Mouse (Mus musculus): ENCODE measurements at regions not wholly inside any gene's neighbourhood (a gene's known extent, or its start where the extent isn't known, plus 50 kb on each side); places are given as distances from the start of the nearest gene placed in this dataset.

GRCm38 (mm10) chr13:28552974-28553750, 295.8 kb downstream of the Gm11361 start:
- Histone ChIP-seq H3K4me2 (no peak overlapping the region; the same call in 1 of the 2 replicates), H3K4me1 (peaks cover 33% of the 10 kb centered on the region), H3K9ac (replicated peaks) (no peak overlapping the region), H3K4me3 (replicated peaks) (no peak overlapping the region), H3K27me3 (replicated peaks) (no peaks in the 10 kb centered on the region), H3K36me3 (no peaks in the 10 kb centered on the region), H3K9me3 (replicated peaks) (no peaks in the 10 kb centered on the region), H3K27ac (replicated peaks) (peak overlapping the region; percentile 64)
- ATAC-seq (ENCODE audit: low FRiP score), result peak; percentile 59
- 19% methylated on average over 10 of the region's 10 CpGs for WGBS

- no peak overlapping the region for H3K4me3 ChIP-seq (replicated peaks)
- no peak overlapping the region for H3K4me2 ChIP-seq
- no peaks in the 10 kb centered on the region for H3K27me3 ChIP-seq (replicated peaks)
- WGBS, result 80% methylated on average over 6 of the region's 6 CpGs
- peaks cover 29% of the 10 kb centered on the region for H3K4me1 ChIP-seq
- ATAC-seq (ENCODE audit: low FRiP score), result no peak
- no peak overlapping the region for H3K9ac ChIP-seq (replicated peaks)
- no peaks in the 10 kb centered on the region for H3K9me3 ChIP-seq (replicated peaks)
- no peak overlapping the region for H3K27ac ChIP-seq (replicated peaks)
- no peaks in the 10 kb centered on the region for H3K36me3 ChIP-seq
Observed at GRCm38 (mm10) chr13:28551555-28551954, 294.2 kb downstream of the Gm11361 start.

- 0 out of 2 replicates have a peak, but pooled peaks have one; percentile 9 for ATAC-seq (ENCODE audit: low FRiP score)
- H3K36me3 ChIP-seq, result no peaks in the 10 kb centered on the region
- H3K4me3 ChIP-seq (replicated peaks), result no peak overlapping the region
- H3K9ac ChIP-seq (replicated peaks), result no peak overlapping the region
- H3K27ac ChIP-seq (replicated peaks), result 0 out of 2 replicates have a peak overlapping the region, but pooled peaks have one; percentile 11
- H3K9me3 ChIP-seq (replicated peaks), result no peaks in the 10 kb centered on the region
- WGBS, result 87% methylated on average over 1 of the region's 1 CpGs
- no peak overlapping the region for H3K4me2 ChIP-seq
- H3K27me3 ChIP-seq (replicated peaks), result no peaks in the 10 kb centered on the region
- H3K4me1 ChIP-seq, result peaks cover 21% of the 10 kb centered on the region
Observed at GRCm38 (mm10) chr13:28545797-28546196, 288.5 kb downstream of the Gm11361 start.

GRCm38 (mm10) chr13:28545337-28545736, 288.0 kb downstream of the Gm11361 start:
- peak; percentile 45; the same call in 1 of the 2 replicates for ATAC-seq (ENCODE audit: low FRiP score)
- Histone ChIP-seq H3K4me2 (no peak overlapping the region), H3K27ac (replicated peaks) (peak overlapping the region; percentile 11; the same call in 1 of the 2 replicates), H3K9ac (replicated peaks) (no peak overlapping the region), H3K9me3 (replicated peaks) (no peaks in the 10 kb centered on the region), H3K36me3 (no peaks in the 10 kb centered on the region), H3K4me3 (replicated peaks) (no peak overlapping the region), H3K4me1 (peaks cover 21% of the 10 kb centered on the region), H3K27me3 (replicated peaks) (no peaks in the 10 kb centered on the region)
- 35% methylated on average over 2 of the region's 2 CpGs for WGBS

GRCm38 (mm10) chr13:28544819-28545180, 287.5 kb downstream of the Gm11361 start:
- H3K4me3 ChIP-seq (replicated peaks), result no peak overlapping the region
- ATAC-seq (ENCODE audit: low FRiP score), result no peak
- H3K27me3 ChIP-seq (replicated peaks), result no peaks in the 10 kb centered on the region
- H3K9me3 ChIP-seq (replicated peaks), result no peaks in the 10 kb centered on the region
- H3K4me1 ChIP-seq, result peaks cover 21% of the 10 kb centered on the region
- peak overlapping the region; percentile 51 for H3K4me2 ChIP-seq
- WGBS, result 70% methylated on average over 2 of the region's 2 CpGs
- H3K36me3 ChIP-seq, result no peaks in the 10 kb centered on the region
- H3K27ac ChIP-seq (replicated peaks), result peak overlapping the region; percentile 81
- no peak overlapping the region for H3K9ac ChIP-seq (replicated peaks)

- Histone ChIP-seq H3K4me2 (peak overlapping the region; percentile 51), H3K27me3 (replicated peaks) (no peaks in the 10 kb centered on the region), H3K4me3 (replicated peaks) (peak overlapping the region; percentile 27), H3K4me1 (peaks cover 21% of the 10 kb centered on the region), H3K9ac (replicated peaks) (peak overlapping the region; percentile 42; the same call in 1 of the 2 replicates), H3K36me3 (no peaks in the 10 kb centered on the region), H3K9me3 (replicated peaks) (no peaks in the 10 kb centered on the region), H3K27ac (replicated peaks) (peak overlapping the region; percentile 81)
- 11% methylated on average over 17 of the region's 17 CpGs for WGBS
- peak; percentile 84 for ATAC-seq (ENCODE audit: low FRiP score)
Observed at GRCm38 (mm10) chr13:28544003-28544818, 286.9 kb downstream of the Gm11361 start.

GRCm38 (mm10) chr13:28541607-28542006, 284.3 kb downstream of the Gm11361 start:
- no peak for ATAC-seq (ENCODE audit: low FRiP score)
- Histone ChIP-seq H3K4me2 (no peak overlapping the region), H3K4me3 (replicated peaks) (no peak overlapping the region), H3K36me3 (peaks cover 2% of the 10 kb centered on the region; the same call in 1 of the 2 replicates), H3K4me1 (peaks cover 21% of the 10 kb centered on the region), H3K27ac (replicated peaks) (no peak overlapping the region), H3K9me3 (replicated peaks) (no peaks in the 10 kb centered on the region; the same call in 1 of the 2 replicates), H3K27me3 (replicated peaks) (no peaks in the 10 kb centered on the region), H3K9ac (replicated peaks) (no peak overlapping the region)
- 93% methylated on average over 3 of the region's 3 CpGs for WGBS

- Histone ChIP-seq H3K4me2 (no peak overlapping the region), H3K9me3 (replicated peaks) (no peaks in the 10 kb centered on the region), H3K27ac (replicated peaks) (no peak overlapping the region), H3K4me1 (peaks cover 15% of the 10 kb centered on the region), H3K36me3 (peaks cover 2% of the 10 kb centered on the region; the same call in 1 of the 2 replicates), H3K4me3 (replicated peaks) (no peak overlapping the region), H3K9ac (replicated peaks) (no peak overlapping the region), H3K27me3 (replicated peaks) (no peaks in the 10 kb centered on the region)
- WGBS, result 100% methylated on average over 1 of the region's 1 CpGs
- ATAC-seq (ENCODE audit: low FRiP score), result no peak
Observed at GRCm38 (mm10) chr13:28533080-28533479, 275.8 kb downstream of the Gm11361 start.

- peak overlapping the region; percentile 58; the same call in 1 of the 2 replicates for H3K27ac ChIP-seq (replicated peaks)
- no peak overlapping the region for H3K4me2 ChIP-seq
- peaks cover 15% of the 10 kb centered on the region for H3K4me1 ChIP-seq
- H3K9me3 ChIP-seq (replicated peaks), result no peaks in the 10 kb centered on the region
- H3K9ac ChIP-seq (replicated peaks), result no peak overlapping the region
- H3K36me3 ChIP-seq, result no peaks in the 10 kb centered on the region
- H3K4me3 ChIP-seq (replicated peaks), result no peak overlapping the region
- WGBS, result 52% methylated on average over 3 of the region's 3 CpGs
- no peaks in the 10 kb centered on the region for H3K27me3 ChIP-seq (replicated peaks)
- peak; percentile 53; the same call in 1 of the 2 replicates for ATAC-seq (ENCODE audit: low FRiP score)
Observed at GRCm38 (mm10) chr13:28532278-28532677, 274.9 kb downstream of the Gm11361 start.

- H3K9me3 ChIP-seq (replicated peaks), result no peaks in the 10 kb centered on the region
- H3K4me3 ChIP-seq (replicated peaks), result no peak overlapping the region
- no peak for ATAC-seq (ENCODE audit: low FRiP score)
- H3K27ac ChIP-seq (replicated peaks), result peak overlapping the region; percentile 58; the same call in 1 of the 2 replicates
- H3K4me2 ChIP-seq, result no peak overlapping the region
- H3K27me3 ChIP-seq (replicated peaks), result no peaks in the 10 kb centered on the region
- H3K9ac ChIP-seq (replicated peaks), result no peak overlapping the region
- H3K4me1 ChIP-seq, result peaks cover 15% of the 10 kb centered on the region
- H3K36me3 ChIP-seq, result no peaks in the 10 kb centered on the region
- WGBS, result 85% methylated on average over 5 of the region's 5 CpGs
Observed at GRCm38 (mm10) chr13:28531534-28531999, 274.2 kb downstream of the Gm11361 start.

- Histone ChIP-seq H3K4me1 (peaks cover 15% of the 10 kb centered on the region), H3K4me2 (no peak overlapping the region), H3K36me3 (no peaks in the 10 kb centered on the region), H3K9me3 (replicated peaks) (no peaks in the 10 kb centered on the region), H3K9ac (replicated peaks) (no peak overlapping the region), H3K4me3 (replicated peaks) (no peak overlapping the region), H3K27me3 (replicated peaks) (no peaks in the 10 kb centered on the region), H3K27ac (replicated peaks) (no peak overlapping the region)
- ATAC-seq (ENCODE audit: low FRiP score), result no peak
- WGBS, result 89% methylated on average over 3 of the region's 3 CpGs
Observed at GRCm38 (mm10) chr13:28530947-28531346, 273.6 kb downstream of the Gm11361 start.

Measured in neural tube, embryonic 15.5 days (tissue).